Mouse (Mus musculus): ENCODE measurements around the gene Ppp5c. TPM values are rescaled to one million over a fixed set of nuclear protein-coding genes. Genes with fewer than 3 reads are reported as not detected.

The Ppp5c gene
- total RNA-seq, 2 experiments from 2014 or later, result 64.8 to 65.8 TPM

- intact Hi-C loops (cut with DNase I), result no loop called here
- TF ChIP-seq CTCF (IDR thresholded peaks at IDR 0.05), result no peak
- H3K27ac ChIP-seq, result no peak overlapping the region
- DNase-seq, result no peak
- no peak overlapping the region for H3K4me3 ChIP-seq
Observed at GRCm38 (mm10) chr7:16955712-16956111, 72.0 kb downstream of the Ppp5c start.

Other genes with a start within 250 kb of the Ppp5c start
- 10 to 100 TPM; 11.0 to 14.6 TPM for gene Slc1a5, start 246.6 kb downstream of the Ppp5c start, total RNA-seq (2021)
- 10 to 100 TPM; 16.2 to 16.6 TPM for gene Strn4, start 212.0 kb downstream of the Ppp5c start, total RNA-seq (2021)
- 10 to 100 TPM; 51.2 to 58.3 TPM for gene Fkrp, start 211.2 kb downstream of the Ppp5c start, total RNA-seq (2021)
- gene Prkd2, start 185.0 kb downstream of the Ppp5c start, total RNA-seq (2021), result 1 to 10 TPM; 3.9 to 8.2 TPM
- 1 to 10 TPM in 1 of 2 experiments, under 1 TPM in 1; 0.99 to 1.7 TPM for gene Dact3, start 152.6 kb downstream of the Ppp5c start, total RNA-seq (2021)
- not detected for gene Gng8, start 136.1 kb downstream of the Ppp5c start, total RNA-seq (2021)
- gene Ptgir, start 121.4 kb downstream of the Ppp5c start, total RNA-seq (2021), result under 1 TPM; 0.67 to 0.79 TPM
- gene Calm3, start 103.8 kb downstream of the Ppp5c start, total RNA-seq (2021), result 100 to 1,000 TPM; 290 to 400 TPM
- gene Pnmal2, start 83.2 kb downstream of the Ppp5c start, total RNA-seq (2021), result under 1 TPM; 0.74 to 0.86 TPM
- not detected for gene Pnmal1, start 68.2 kb downstream of the Ppp5c start, total RNA-seq (2021)
- not detected for gene Gm42372, start 44.8 kb downstream of the Ppp5c start, total RNA-seq (2021)
- 1 to 10 TPM in 1 of 2 experiments, under 1 TPM in 1; 0.74 to 1.5 TPM for gene Ccdc8, start 35.2 kb downstream of the Ppp5c start, total RNA-seq (2021)
- gene Hif3a, start 34.5 kb upstream of the Ppp5c start, total RNA-seq (2021), result 1 to 10 TPM in 1 of 2 experiments, under 1 TPM in 1; 0.84 to 1.6 TPM
- gene Psg16, start 46.1 kb upstream of the Ppp5c start, total RNA-seq (2021), result under 1 TPM; 0.08 to 0.14 TPM
- gene Ceacam3, start 122.4 kb upstream of the Ppp5c start, total RNA-seq (2021), result not detected
- gene Psg29, start 175.6 kb upstream of the Ppp5c start, total RNA-seq (2021), result not detected